Mouse (Mus musculus) CH12.LX (cell line): Measurements from ENCODE around the gene 4930453N24Rik. TPM values are rescaled to one million over a fixed set of nuclear protein-coding genes. Genes with fewer than 3 reads are reported as not detected.
A peak's percentile ranks its signal among the peaks of the same experiment; 100 is the strongest.

ENCODE experiments used
- DNase-seq: peaks from one replicate; pipeline ENCODE4 v3.0.0-alpha.2; 2013; ENCODE audit errors: extremely low read depth
- H3K27ac ChIP-seq: 2 replicates; pipeline ENCODE4 v1.5.1; 2012; ENCODE audit warnings: low read depth, mild to moderate bottlenecking, control low read depth, moderate library complexity; ENCODE audit not compliant: insufficient read depth
- H3K27me3 ChIP-seq: replicated peaks from 2 replicates; pipeline ENCODE3; 2012; ENCODE audit warnings: inconsistent platforms
- H3K36me3 ChIP-seq, 2 experiments: replicated peaks in 1 of 2; 2 replicates each; pipeline versions ENCODE3 to v1.6.1; 2012; ENCODE audit warnings: inconsistent platforms in 1 of 2, low read length in 1 of 2, mild to moderate bottlenecking in 1 of 2, mixed read lengths in 1 of 2, moderate library complexity in 1 of 2; ENCODE audit not compliant: control insufficient read depth in 1 of 2, insufficient read depth in 1 of 2
- H3K4me1 ChIP-seq, 2 experiments: 2 replicates each; pipeline ENCODE4 v1.6.1; 2012; ENCODE audit warnings: inconsistent platforms in 1 of 2, moderate library complexity in 1 of 2; ENCODE audit not compliant: insufficient read depth in 2 of 2, control insufficient read depth in 1 of 2
- H3K4me2 ChIP-seq: 2 replicates; pipeline ENCODE4 v1.6.1; 2012; ENCODE audit warnings: low read depth, mild to moderate bottlenecking, control low read depth; ENCODE audit not compliant: poor library complexity, insufficient read depth, severe bottlenecking
- H3K4me3 ChIP-seq, 3 experiments: fragments of 150-350 bp in 1 of 3; sonication (generic) in 1 of 3; replicated peaks in 1 of 3; 2 replicates each; pipeline versions ENCODE3 to v1.5.1; 2011 to 2012; ENCODE audit warnings: low read depth in 2 of 3, low read length in 2 of 3, mild to moderate bottlenecking in 2 of 3, moderate library complexity in 2 of 3, control low read depth in 1 of 3, improper control_type of control experiment in 1 of 3, inconsistent platforms in 1 of 3, mixed read lengths in 1 of 3; ENCODE audit not compliant: poor library complexity in 1 of 3
- H3K79me2 ChIP-seq: replicated peaks from 2 replicates; pipeline ENCODE4 v1.6.1; 2012; ENCODE audit warnings: mild to moderate bottlenecking, moderate library complexity; ENCODE audit not compliant: control insufficient read depth, poor library complexity, insufficient read depth, severe bottlenecking; ENCODE audit errors: extremely low read depth
- H3K9ac ChIP-seq: 2 replicates; pipeline ENCODE4 v1.6.1; 2012; ENCODE audit warnings: low read depth, mild to moderate bottlenecking, control low read depth, moderate library complexity; ENCODE audit not compliant: insufficient read depth
- H3K9me3 ChIP-seq: replicated peaks from 2 replicates; pipeline ENCODE3; 2012; ENCODE audit warnings: low read length, inconsistent platforms, mixed read lengths
- CHD1 ChIP-seq: IDR thresholded peaks from 2 replicates; pipeline ENCODE4 v1.6.1; 2012; ENCODE audit warnings: low read depth, low read length, improper control_type of control experiment, inconsistent platforms
- CTCF ChIP-seq, 2 experiments: IDR thresholded peaks in 1 of 2; conservative IDR thresholded peaks in 1 of 2; 2 replicates each; pipeline ENCODE4 v1.5.1; 2011 to 2012; ENCODE audit warnings: low read depth in 2 of 2, low read length in 2 of 2, improper control_type of control experiment in 1 of 2, inconsistent platforms in 1 of 2, mild to moderate bottlenecking in 1 of 2, moderate library complexity in 1 of 2
- E2F4 ChIP-seq: IDR thresholded peaks from 2 replicates; pipeline ENCODE4 v1.6.1; 2011; ENCODE audit warnings: low read depth, low read length, improper control_type of control experiment; ENCODE audit not compliant: insufficient replicate concordance
- EP300 ChIP-seq: IDR thresholded peaks from 2 replicates; pipeline ENCODE4 v1.6.1; 2011; ENCODE audit warnings: low read length, improper control_type of control experiment
- GABPA ChIP-seq: IDR thresholded peaks from 2 replicates; pipeline ENCODE4 v1.6.1; 2012; ENCODE audit warnings: low read depth, low read length, improper control_type of control experiment, inconsistent platforms; ENCODE audit not compliant: insufficient replicate concordance
- JUN ChIP-seq: IDR thresholded peaks from 2 replicates; pipeline ENCODE4 v1.6.1; 2011; ENCODE audit warnings: low read depth, mild to moderate bottlenecking, low read length, improper control_type of control experiment, moderate library complexity; ENCODE audit not compliant: insufficient read depth
- JUND ChIP-seq: conservative IDR thresholded peaks from 2 replicates; pipeline ENCODE4 v1.6.1; 2011; ENCODE audit warnings: low read depth, low read length, improper control_type of control experiment
- KAT2A ChIP-seq: IDR thresholded peaks from 2 replicates; pipeline ENCODE4 v1.6.1; 2012; ENCODE audit warnings: low read length, improper control_type of control experiment, inconsistent platforms; ENCODE audit not compliant: insufficient replicate concordance
- MAX ChIP-seq: IDR thresholded peaks from 2 replicates; pipeline ENCODE4 v1.6.1; 2011; ENCODE audit warnings: low read length, improper control_type of control experiment
- POLR2A ChIP-seq: IDR thresholded peaks from 2 replicates; pipeline ENCODE4 v1.6.1; 2011; ENCODE audit warnings: low read depth, mild to moderate bottlenecking, improper control_type of control experiment, low read length
- RAD21 ChIP-seq: IDR thresholded peaks from 2 replicates; pipeline ENCODE4 v1.6.1; 2011; ENCODE audit warnings: low read depth, mild to moderate bottlenecking, low read length, improper control_type of control experiment, moderate library complexity
- RCOR1 ChIP-seq: conservative IDR thresholded peaks from 2 replicates; pipeline ENCODE4 v1.6.1; 2012; ENCODE audit warnings: low read depth, mild to moderate bottlenecking, inconsistent platforms, low read length, improper control_type of control experiment
- SIN3A ChIP-seq: IDR thresholded peaks from 2 replicates; pipeline ENCODE4 v1.6.1; 2012; ENCODE audit warnings: low read length, improper control_type of control experiment, inconsistent platforms
- TBP ChIP-seq: conservative IDR thresholded peaks from 2 replicates; pipeline ENCODE4 v1.6.1; 2011; ENCODE audit warnings: low read depth, low read length, improper control_type of control experiment
- TCF12 ChIP-seq: IDR thresholded peaks from 2 replicates; pipeline ENCODE4 v1.6.1; 2014; ENCODE audit warnings: low read depth, mild to moderate bottlenecking, inconsistent platforms, low read length, improper control_type of control experiment
- USF1 ChIP-seq: IDR thresholded peaks from 2 replicates; pipeline ENCODE4 v1.6.1; 2014; ENCODE audit warnings: low read depth, mild to moderate bottlenecking, inconsistent platforms, low read length, improper control_type of control experiment
- USF2 ChIP-seq: conservative IDR thresholded peaks from 2 replicates; pipeline ENCODE4 v1.6.1; 2011; ENCODE audit warnings: low read depth, low read length, improper control_type of control experiment
- ZC3H11A ChIP-seq: IDR thresholded peaks from 2 replicates; pipeline ENCODE4 v1.6.1; 2012; ENCODE audit warnings: low read depth, mild to moderate bottlenecking, inconsistent platforms, low read length, improper control_type of control experiment
- ZNF384 ChIP-seq: IDR thresholded peaks from 2 replicates; pipeline ENCODE4 v1.6.1; 2012; ENCODE audit warnings: low read depth, low read length, improper control_type of control experiment, inconsistent platforms
- dilution Hi-C: fragments of 300-500 bp; cut with MboI; formaldehyde crosslinking; loops from 2 replicates; pipeline ENCODE4 v1.14.3; 2020; ENCODE audit warnings: low sequenced_read_pairs; ENCODE audit not compliant: extremely low pct_unique_long_range_greater_than_20kb, extremely low pct_ligation_motif_present
- in situ Hi-C: fragments of 300-500 bp; cut with MboI; formaldehyde crosslinking; loops from 3 replicates; pipeline ENCODE4 v1.14.3; 2019; ENCODE audit warnings: low sequenced_read_pairs, low pct_ligation_motif_present, low pct_unique_long_range_greater_than_20kb, mixed read lengths
- polyA plus RNA-seq: library from polyadenylated mRNA; unstranded; fragments of >175 nt; gene quantifications from 2 replicates; pipeline ENCODE4 v1.2.1, GENCODE M21; 2012; ENCODE audit warnings: low read depth; ENCODE audit not compliant: insufficient read length
- total RNA-seq, 2 experiments: library from RNA; depleted of rRNA; stranded (reverse); fragments of 300-350 nt in 1 of 2; fragments of >200 nt in 1 of 2; gene quantifications; 2 replicates each; pipeline ENCODE4 v1.2.3; 2012 to 2014

4930453N24Rik gene
- total and polyA plus RNA-seq, 3 experiments, result 26.6 to 62.0 (median 48.4) TPM

DNA sequence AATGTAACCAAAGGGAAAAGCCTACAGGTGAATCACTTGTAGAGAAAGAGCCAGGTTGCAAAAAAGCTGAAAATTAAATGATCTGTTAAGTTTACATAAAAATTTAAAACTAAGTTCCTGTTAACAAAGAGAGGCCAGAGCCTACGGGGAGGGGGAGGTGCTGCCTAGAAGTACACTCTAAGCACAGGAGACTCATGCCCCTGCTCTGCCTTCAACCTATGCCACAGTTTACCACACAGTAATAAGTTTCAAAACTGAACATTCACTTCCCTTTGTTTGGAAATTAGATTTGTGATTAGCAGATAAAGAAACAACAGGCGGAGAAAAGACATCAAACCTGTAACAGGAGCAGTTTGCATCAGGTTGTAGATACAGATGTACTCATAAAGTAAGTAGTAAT is 23.8 kb upstream of the 4930453N24Rik start:
- Histone ChIP-seq H3K4me2 (no peak overlapping the region), H3K79me2 (no peaks in the 10 kb centered on the region; the same call in 1 of the 2 replicates), H3K27me3 (no peaks in the 10 kb centered on the region), H3K36me3 (peaks cover 0 to 19% of the 10 kb centered on the region in 2 experiments), H3K4me3 (no peak overlapping the region), H3K9ac (no peak overlapping the region), H3K27ac (no peak overlapping the region), H3K4me1 (peaks cover 0 to 6% of the 10 kb centered on the region in 2 experiments; a peak in 1 of 4 replicates), H3K9me3 (no peaks in the 10 kb centered on the region)
- no peak for DNase-seq
- dilution Hi-C loops, result no loop called here
- in situ Hi-C loops, result no loop called here
- no peak for TF ChIP-seq MAX
- TF ChIP-seq RAD21, result no peak
- no peak for TF ChIP-seq JUND
- TF ChIP-seq E2F4, result no peak
- no peak for TF ChIP-seq USF1
- no peak for TF ChIP-seq TBP
- no peak for TF ChIP-seq USF2
- TF ChIP-seq POLR2A, result no peak
- TF ChIP-seq CHD1, result no peak
- no peak for TF ChIP-seq KAT2A
- no peak for TF ChIP-seq RCOR1
- no peak for TF ChIP-seq ZC3H11A
- TF ChIP-seq JUN, result no peak
- TF ChIP-seq TCF12, result no peak
- no peak for TF ChIP-seq EP300
- no peak for TF ChIP-seq CTCF (conservative IDR thresholded peaks at IDR 0.05 in 1 of 2, IDR thresholded peaks at IDR 0.05 in 1 of 2; ENCODE audit: low read depth in 2 of 2, low read length in 2 of 2)
- TF ChIP-seq GABPA, result no peak
- TF ChIP-seq SIN3A, result no peak

DNA sequence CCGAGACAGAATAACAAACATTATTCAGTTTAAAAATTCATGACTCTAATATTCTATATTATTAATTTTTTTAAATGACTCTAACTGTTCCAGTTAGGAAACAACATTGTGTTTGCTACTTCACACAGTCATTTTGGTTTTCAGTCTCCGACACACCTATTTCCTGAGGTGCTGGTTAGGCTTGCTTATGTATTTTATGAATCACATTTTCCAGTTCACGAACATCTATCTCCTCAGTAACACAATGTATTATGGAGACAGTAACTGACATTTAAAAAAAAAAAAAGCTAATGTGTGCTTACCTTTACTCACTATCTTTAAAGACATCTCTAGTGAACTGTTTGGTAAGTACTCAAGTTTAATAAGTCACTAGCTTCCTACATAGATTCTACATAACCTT is 18.7 kb upstream of the 4930453N24Rik start:
- Histone ChIP-seq H3K27me3 (no peaks in the 10 kb centered on the region), H3K79me2 (no peaks in the 10 kb centered on the region), H3K27ac (no peak overlapping the region), H3K9ac (no peak overlapping the region), H3K4me1 (no peaks in the 10 kb centered on the region), H3K36me3 (peaks cover 14 to 40% of the 10 kb centered on the region in 2 experiments), H3K4me2 (no peak overlapping the region), H3K9me3 (no peaks in the 10 kb centered on the region), H3K4me3 (no peak overlapping the region)
- dilution Hi-C loops, result no loop called here
- TF ChIP-seq USF1, result no peak
- TF ChIP-seq JUN, result peak; percentile 31; the same call in 1 of the 2 replicates
- peak; percentile 60 for TF ChIP-seq JUND
- TF ChIP-seq ZNF384, result 0 out of 2 replicates have a peak, but pooled peaks have one; percentile 19
- in situ Hi-C loops, result no loop called here
- DNase-seq, result peak; percentile 11
